Mouse (Mus musculus) liver, postnatal 0 days (tissue): ENCODE measurements around the gene Iqgap3. TPM values are rescaled to one million over a fixed set of nuclear protein-coding genes. Genes with fewer than 3 reads are reported as not detected.

Source experiments
- ATAC-seq: fragments of 200-750 bp; cut with Nextera tagmentation; 2 replicates; pipeline ENCODE4 v1.8.0; 2017; ENCODE audit warnings: mild to moderate bottlenecking, moderate library complexity
- DNase-seq: peaks from one replicate; pipeline ENCODE4 v3.0.0-alpha.2; 2016
- H3K27ac ChIP-seq: fragments of 300-500 bp; sonication (generic); 2 replicates; pipeline ENCODE4 v1.5.1; 2014; ENCODE audit warnings: antibody characterized with exemption, moderate library complexity, mild to moderate bottlenecking, low read depth
- H3K27me3 ChIP-seq: fragments of 300-500 bp; sonication (generic); 2 replicates; pipeline ENCODE4 v1.6.1; 2014; ENCODE audit warnings: low read length, control low read depth, mixed read lengths; ENCODE audit not compliant: insufficient read depth
- H3K36me3 ChIP-seq: fragments of 300-500 bp; sonication (generic); replicated peaks from 2 replicates; pipeline ENCODE4 v1.6.1; 2014; ENCODE audit warnings: mild to moderate bottlenecking, control low read depth, low read length, moderate library complexity, mixed read lengths; ENCODE audit not compliant: insufficient read depth
- H3K4me1 ChIP-seq: fragments of 300-500 bp; sonication (generic); 2 replicates; pipeline ENCODE4 v1.6.1; 2014; ENCODE audit warnings: antibody characterized with exemption, mild to moderate bottlenecking, control low read depth; ENCODE audit not compliant: insufficient read depth
- H3K4me2 ChIP-seq: fragments of 300-500 bp; sonication (generic); 2 replicates; pipeline ENCODE4 v1.6.1; 2014; ENCODE audit warnings: low read depth, mild to moderate bottlenecking, low read length, moderate library complexity, mixed read lengths
- H3K4me3 ChIP-seq: fragments of 300-500 bp; sonication (generic); 2 replicates; pipeline ENCODE4 v1.5.1; 2014; ENCODE audit warnings: low read depth, low read length
- H3K9ac ChIP-seq: fragments of 300-500 bp; sonication (generic); replicated peaks from 2 replicates; pipeline ENCODE4 v1.6.1; 2014; ENCODE audit warnings: mild to moderate bottlenecking, moderate library complexity
- H3K9me3 ChIP-seq: fragments of 300-500 bp; sonication (generic); 2 replicates; pipeline ENCODE4 v1.6.1; 2016; ENCODE audit warnings: mild to moderate bottlenecking, control low read depth, low read length, mixed read lengths
- CTCF ChIP-seq: sonication (generic); IDR thresholded peaks from 2 replicates; pipeline ENCODE4 v1.5.1; 2016; ENCODE audit warnings: antibody characterized with exemption, low read depth
- EP300 ChIP-seq: IDR thresholded peaks from 2 replicates; pipeline ENCODE4 v1.6.1; 2016; ENCODE audit warnings: antibody characterized with exemption, low read depth, mild to moderate bottlenecking
- WGBS: fragments of 180-500 bp; shearing (Covaris S2); extraction: QIAGEN DNeasy Blood & Tissue Kit; methylation state at CpG from one replicate; pipeline ENCODE4 v1.1.7; 2014; ENCODE audit not compliant: insufficient replicate concordance; 5-methylcytosine and 5-hydroxymethylcytosine counted together
- polyA plus RNA-seq: library from polyadenylated mRNA; unstranded; fragments of >200 nt; fragmentation: Nextera tagmentation; extraction: Ambion mirVana; gene quantifications from 2 replicates; pipeline ENCODE4 v1.2.1, GENCODE M21; 2015

The Iqgap3 gene
- polyA plus RNA-seq, 1 experiment from 2014 or later = 2.9 TPM

DNA sequence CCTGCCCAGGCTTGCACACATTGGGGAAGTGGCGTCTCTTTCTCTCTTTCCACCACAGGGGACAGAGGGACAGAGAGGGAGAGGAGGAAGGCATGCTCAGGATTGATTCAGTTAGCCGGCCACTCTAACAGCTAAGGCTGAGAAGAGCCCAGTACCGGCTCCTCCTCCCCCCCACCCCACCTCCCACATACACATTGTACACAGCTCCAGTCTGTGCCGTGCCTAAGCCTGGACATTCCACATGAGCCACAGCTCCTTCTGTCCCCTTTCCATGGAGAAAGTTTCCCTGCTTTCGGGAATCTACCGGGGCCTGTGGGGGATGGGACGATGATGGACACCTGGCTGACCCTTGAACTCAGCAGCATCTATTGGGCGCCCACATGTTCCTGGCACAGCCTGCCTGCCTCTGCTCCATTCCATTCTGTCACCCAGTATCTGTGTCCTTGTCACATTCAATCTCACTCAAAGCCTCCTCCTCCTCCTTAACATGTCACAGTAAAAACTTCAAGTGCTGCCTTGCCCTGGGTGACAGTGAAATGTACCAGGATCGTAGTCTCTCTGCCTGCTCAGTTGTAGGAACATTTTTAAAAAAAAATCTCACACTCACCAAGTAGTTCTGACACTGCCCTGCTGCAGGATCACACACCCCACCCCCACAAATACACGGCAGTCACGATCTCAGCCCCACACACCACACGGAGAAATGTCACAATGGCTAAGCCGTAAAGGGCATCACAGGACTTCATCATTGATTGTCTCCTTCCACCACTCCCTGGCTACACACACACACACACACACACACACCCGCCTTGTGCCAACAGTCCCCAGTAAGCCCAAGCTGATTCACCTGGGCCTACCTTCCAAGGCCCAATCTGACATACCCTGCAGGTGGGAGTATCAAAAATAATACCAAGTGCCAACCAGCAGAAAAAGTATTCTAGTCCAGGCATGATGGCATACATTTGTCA is 39.7 kb downstream of the Iqgap3 start:
- Histone ChIP-seq H3K9ac (no peak overlapping the region), H3K4me2 (no peak overlapping the region), H3K9me3 (no peaks in the 10 kb centered on the region), H3K36me3 (peaks cover 3% of the 10 kb centered on the region; the same call in 1 of the 2 replicates), H3K27ac (no peak overlapping the region), H3K4me3 (no peak overlapping the region), H3K4me1 (no peaks in the 10 kb centered on the region), H3K27me3 (no peaks in the 10 kb centered on the region)
- peak; percentile 39 for DNase-seq
- WGBS = 64% methylated on average over 14 of the region's 14 CpGs
- peak; percentile 77 for ATAC-seq
- TF ChIP-seq EP300 (no peak), CTCF (no peak)

DNA sequence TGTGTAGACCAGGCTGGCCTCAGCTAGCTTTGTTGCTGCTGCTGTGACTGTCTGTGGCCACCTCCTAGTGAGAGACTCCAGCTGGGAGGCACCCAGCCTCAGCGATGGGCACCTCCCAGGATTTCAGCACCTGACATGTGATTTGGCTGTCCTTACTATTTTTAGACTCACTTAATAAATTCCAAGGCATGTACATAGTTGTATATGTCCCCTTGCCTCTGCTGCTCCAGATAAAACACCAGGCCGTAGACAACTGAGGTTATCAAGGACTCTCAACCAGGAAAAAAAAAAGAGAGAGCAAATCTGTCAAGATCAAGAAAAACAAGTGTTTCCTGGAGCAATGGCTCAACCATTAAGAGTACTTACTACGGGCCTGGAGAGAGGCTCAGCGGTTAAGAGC is 43.4 kb downstream of the Iqgap3 start:
- TF ChIP-seq CTCF (no peak), EP300 (no peak)
- DNase-seq (no peak), ATAC-seq (no peak)
- Histone ChIP-seq H3K9ac (no peak overlapping the region), H3K36me3 (no peaks in the 10 kb centered on the region), H3K27me3 (no peaks in the 10 kb centered on the region), H3K27ac (no peak overlapping the region), H3K4me1 (no peaks in the 10 kb centered on the region), H3K4me3 (no peak overlapping the region), H3K9me3 (no peaks in the 10 kb centered on the region), H3K4me2 (no peak overlapping the region)
- 43% methylated on average over 4 of the region's 4 CpGs for WGBS

DNA sequence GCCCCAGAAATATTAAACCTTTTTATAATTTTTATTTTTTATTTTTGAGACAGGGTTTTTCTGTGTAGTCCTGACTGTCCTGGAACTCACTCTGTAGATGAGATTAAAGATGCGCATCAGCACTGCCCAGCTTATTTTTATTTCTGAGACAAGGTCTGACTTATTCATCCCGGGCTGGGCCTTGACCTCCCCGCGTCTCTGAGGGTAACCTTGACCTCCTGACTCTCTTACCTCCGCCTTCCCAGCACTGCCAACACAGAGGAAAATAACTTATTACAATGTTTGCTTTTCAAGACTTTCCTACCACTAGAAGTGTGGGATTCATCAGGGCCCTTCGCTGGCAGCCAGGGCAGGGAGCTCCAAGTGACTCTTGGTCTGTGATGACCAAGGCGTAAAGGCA is 44.4 kb downstream of the Iqgap3 start:
- ATAC-seq (no peak), DNase-seq (no peak)
- H3K27ac ChIP-seq = no peak overlapping the region
- H3K9ac ChIP-seq = no peak overlapping the region
- TF ChIP-seq CTCF (no peak), EP300 (no peak)
- no peaks in the 10 kb centered on the region for H3K4me1 ChIP-seq
- no peaks in the 10 kb centered on the region for H3K9me3 ChIP-seq
- 83% methylated on average over 7 of the region's 7 CpGs for WGBS
- no peak overlapping the region for H3K4me3 ChIP-seq
- H3K27me3 ChIP-seq = no peaks in the 10 kb centered on the region
- H3K36me3 ChIP-seq = no peaks in the 10 kb centered on the region
- H3K4me2 ChIP-seq = no peak overlapping the region

GRCm38 (mm10) chr3:88127636-88128035 is 45.9 kb downstream of the Iqgap3 start:
- H3K9ac ChIP-seq = no peak overlapping the region
- TF ChIP-seq EP300 (no peak), CTCF (no peak)
- H3K27me3 ChIP-seq = no peaks in the 10 kb centered on the region
- no peak overlapping the region for H3K27ac ChIP-seq
- H3K4me3 ChIP-seq = no peak overlapping the region
- H3K36me3 ChIP-seq = no peaks in the 10 kb centered on the region
- DNase-seq = no peak
- no peaks in the 10 kb centered on the region for H3K4me1 ChIP-seq
- no peaks in the 10 kb centered on the region for H3K9me3 ChIP-seq
- no peak for ATAC-seq
- H3K4me2 ChIP-seq = no peak overlapping the region
- 48% methylated on average over 3 of the region's 3 CpGs for WGBS

GRCm38 (mm10) chr3:88128056-88128455 is 46.3 kb downstream of the Iqgap3 start:
- ATAC-seq = no peak
- no peak for DNase-seq
- no peak for TF ChIP-seq CTCF
- TF ChIP-seq EP300 = no peak
- no peak overlapping the region for H3K9ac ChIP-seq
- H3K4me3 ChIP-seq = no peak overlapping the region
- WGBS = 69% methylated on average over 5 of the region's 5 CpGs
- no peaks in the 10 kb centered on the region for H3K27me3 ChIP-seq
- no peaks in the 10 kb centered on the region for H3K9me3 ChIP-seq
- H3K4me2 ChIP-seq = no peak overlapping the region
- H3K36me3 ChIP-seq = no peaks in the 10 kb centered on the region
- H3K4me1 ChIP-seq = no peaks in the 10 kb centered on the region
- H3K27ac ChIP-seq = no peak overlapping the region

DNA sequence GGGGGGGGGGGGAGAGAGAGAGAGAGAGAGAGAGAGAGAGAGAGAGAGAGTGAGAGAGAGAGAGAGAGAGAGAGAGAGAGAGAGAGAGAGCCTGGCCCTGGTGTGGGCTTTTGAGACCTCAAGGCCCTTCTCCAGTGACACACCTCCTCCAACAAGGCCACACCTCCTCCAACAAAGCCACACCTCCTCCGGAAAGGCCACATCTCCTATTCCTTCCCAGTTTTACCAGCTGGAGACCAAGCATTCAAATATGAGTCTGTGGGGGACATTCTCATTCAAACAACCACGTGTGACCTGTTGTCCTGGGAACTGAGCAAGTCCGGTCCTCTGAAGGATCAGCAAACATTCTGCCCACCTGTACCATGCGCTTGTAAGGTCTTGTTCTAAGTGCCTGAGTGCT is 47.2 kb downstream of the Iqgap3 start:
- ATAC-seq = no peak
- no peaks in the 10 kb centered on the region for H3K27me3 ChIP-seq
- H3K36me3 ChIP-seq = no peaks in the 10 kb centered on the region
- H3K9me3 ChIP-seq = no peaks in the 10 kb centered on the region
- no peak overlapping the region for H3K4me3 ChIP-seq
- no peak for TF ChIP-seq CTCF
- no peak for TF ChIP-seq EP300
- H3K4me1 ChIP-seq = no peaks in the 10 kb centered on the region
- no peak for DNase-seq
- H3K4me2 ChIP-seq = no peak overlapping the region
- WGBS = 58% methylated on average over 4 of the region's 4 CpGs
- no peak overlapping the region for H3K9ac ChIP-seq
- no peak overlapping the region for H3K27ac ChIP-seq
